Mouse (Mus musculus) heart, postnatal 0 days (tissue): ENCODE data around the gene Stil.

Experiments used
- CTCF ChIP-seq: IDR thresholded peaks from 2 replicates; pipeline ENCODE4 v1.5.1; 2016; ENCODE audit warnings: antibody characterized with exemption, control low read depth, low read depth
- EP300 ChIP-seq: IDR thresholded peaks from 2 replicates; pipeline ENCODE4 v1.6.1; 2016; ENCODE audit warnings: antibody characterized with exemption, low read depth

- TF ChIP-seq EP300 = no peak
- no peak for TF ChIP-seq CTCF
Observed at GRCm38 (mm10) chr4:114958786-114959185, 41.2 kb upstream of the Stil start.
